Mouse (Mus musculus): Measurements from ENCODE around the gene St3gal5. TPM values are rescaled to one million over a fixed set of nuclear protein-coding genes. Genes with fewer than 3 reads are reported as not detected.

Gene St3gal5
- total and polyA plus RNA-seq, 3 experiments = 24.4 to 51.8 TPM; not detected in 1

GRCm38 (mm10) chr6:72065988-72066387 is 31.4 kb upstream of the St3gal5 start:
- no peaks in the 10 kb centered on the region for H3K36me3 ChIP-seq (ENCODE audit: control insufficient read depth in 1 of 2, insufficient read depth in 2 of 2, low read length in 2 of 2)
- H3K4me1 ChIP-seq (ENCODE audit: control insufficient read depth in 1 of 2, insufficient read depth in 2 of 2, low read length in 2 of 2) = no peaks in the 10 kb centered on the region
- no peak overlapping the region for H3K27ac ChIP-seq (ENCODE audit: control insufficient read depth, low read depth, low read length)
- no peaks in the 10 kb centered on the region for H3K9me3 ChIP-seq (replicated peaks; ENCODE audit: insufficient read depth, low read length)
- H3K27me3 ChIP-seq (ENCODE audit: control insufficient read depth in 1 of 2, insufficient read depth in 2 of 2, low read length in 2 of 2) = peaks cover 2 to 3% of the 10 kb centered on the region in 2 experiments; a peak in 3 of 4 replicates
- no peak overlapping the region for H3K9ac ChIP-seq (ENCODE audit: control insufficient read depth, low read depth, low read length, poor library complexity, severe bottlenecking)
- H3K79me2 ChIP-seq (ENCODE audit: control insufficient read depth, insufficient read depth, low read length, poor library complexity) = no peaks in the 10 kb centered on the region
- TF ChIP-seq CTCF (IDR thresholded peaks at IDR 0.05 in 2 of 3, conservative IDR thresholded peaks at IDR 0.05 in 1 of 3; ENCODE audit: control insufficient read depth in 1 of 3, insufficient read depth in 1 of 3, low read depth in 2 of 3, low read length in 3 of 3, poor library complexity in 1 of 3, severe bottlenecking in 1 of 3) (no peak), ZNF384 (IDR thresholded peaks at IDR 0.05; ENCODE audit: low read depth, low read length) (no peak), NELFE (IDR thresholded peaks at IDR 0.05; ENCODE audit: low read depth, low read length) (no peak), CHD1 (IDR thresholded peaks at IDR 0.05; ENCODE audit: low read depth, low read length) (no peak)
- no peak for DNase-seq (ENCODE audit: low read depth, low spot score)
- H3K4me3 ChIP-seq (ENCODE audit: control insufficient read depth in 1 of 2, insufficient read depth in 1 of 2, low read depth in 2 of 2, low read length in 2 of 2) = no peak overlapping the region

DNA sequence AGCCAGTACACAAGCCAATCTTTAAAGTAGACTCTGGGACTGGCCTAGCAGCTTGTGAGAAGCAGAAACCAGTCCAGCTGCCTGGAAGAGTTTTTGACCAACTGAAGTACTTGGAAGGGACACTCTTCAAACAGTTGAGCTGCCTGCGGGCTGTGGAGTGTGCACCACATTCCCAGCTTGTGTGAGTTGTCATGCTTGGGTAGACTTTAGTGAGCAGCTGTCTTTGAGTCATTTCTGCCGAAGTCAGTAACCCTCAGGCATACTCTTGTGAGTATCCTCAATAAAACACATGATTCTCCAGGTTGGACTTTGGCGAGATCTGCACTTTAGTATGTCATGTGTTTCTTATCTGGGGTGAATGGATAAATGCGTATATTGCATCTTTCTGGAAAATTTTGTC is 29.0 kb upstream of the St3gal5 start:
- Histone ChIP-seq H3K79me2 (ENCODE audit: control insufficient read depth, insufficient read depth, low read length, poor library complexity) (no peaks in the 10 kb centered on the region), H3K9ac (ENCODE audit: control insufficient read depth, low read depth, low read length, poor library complexity, severe bottlenecking) (no peak overlapping the region), H3K27me3 (ENCODE audit: control insufficient read depth in 1 of 2, insufficient read depth in 2 of 2, low read length in 2 of 2) (peaks cover 2 to 4% of the 10 kb centered on the region in 2 experiments; a peak in 2 of 4 replicates), H3K4me1 (ENCODE audit: control insufficient read depth in 1 of 2, insufficient read depth in 2 of 2, low read length in 2 of 2) (no peaks in the 10 kb centered on the region), H3K36me3 (ENCODE audit: control insufficient read depth in 1 of 2, insufficient read depth in 2 of 2, low read length in 2 of 2) (no peaks in the 10 kb centered on the region), H3K9me3 (replicated peaks; ENCODE audit: insufficient read depth, low read length) (no peaks in the 10 kb centered on the region), H3K27ac (ENCODE audit: control insufficient read depth, low read depth, low read length) (no peak overlapping the region), H3K4me3 (ENCODE audit: control insufficient read depth in 1 of 2, insufficient read depth in 1 of 2, low read depth in 2 of 2, low read length in 2 of 2) (no peak overlapping the region)
- TF ChIP-seq HCFC1 (IDR thresholded peaks at IDR 0.05; ENCODE audit: low read depth, low read length) = no peak
- no peak for TF ChIP-seq CTCF (IDR thresholded peaks at IDR 0.05 in 2 of 3, conservative IDR thresholded peaks at IDR 0.05 in 1 of 3; ENCODE audit: control insufficient read depth in 1 of 3, insufficient read depth in 1 of 3, low read depth in 2 of 3, low read length in 3 of 3, poor library complexity in 1 of 3, severe bottlenecking in 1 of 3)
- no peak for TF ChIP-seq ETS1 (IDR thresholded peaks at IDR 0.05; ENCODE audit: low read depth, low read length)
- no peak for TF ChIP-seq RCOR1 (IDR thresholded peaks at IDR 0.05; ENCODE audit: low read depth, low read length)
- TF ChIP-seq KAT2A (conservative IDR thresholded peaks at IDR 0.05; ENCODE audit: low read depth, low read length) = no peak
- no peak for TF ChIP-seq TAL1 (IDR thresholded peaks at IDR 0.05; ENCODE audit: low read length)
- no peak for TF ChIP-seq MAFK (IDR thresholded peaks at IDR 0.05; ENCODE audit: borderline replicate concordance, low read depth, low read length)
- TF ChIP-seq MYC (IDR thresholded peaks at IDR 0.05; ENCODE audit: low read depth, low read length) = no peak
- TF ChIP-seq BHLHE40 (IDR thresholded peaks at IDR 0.05; ENCODE audit: borderline replicate concordance, low read depth, low read length) = no peak
- TF ChIP-seq MYB (IDR thresholded peaks at IDR 0.05; ENCODE audit: low read depth, low read length) = no peak
- no peak for TF ChIP-seq CHD2 (IDR thresholded peaks at IDR 0.05; ENCODE audit: low read length)
- TF ChIP-seq USF2 (IDR thresholded peaks at IDR 0.05; ENCODE audit: borderline replicate concordance in 1 of 2, insufficient read depth in 1 of 2, low read depth in 1 of 2, low read length in 2 of 2) = no peak
- no peak for TF ChIP-seq MEF2A (IDR thresholded peaks at IDR 0.05; ENCODE audit: extremely low read depth, insufficient replicate concordance, low read depth, low read length, poor library complexity, severe bottlenecking)
- no peak for TF ChIP-seq GABPA (IDR thresholded peaks at IDR 0.05; ENCODE audit: low read depth, low read length)
- no peak for TF ChIP-seq SIN3A (IDR thresholded peaks at IDR 0.05; ENCODE audit: low read length)
- TF ChIP-seq NRF1 (IDR thresholded peaks at IDR 0.05; ENCODE audit: insufficient read depth, low read depth, low read length, poor library complexity, severe bottlenecking) = no peak
- TF ChIP-seq MXI1 (IDR thresholded peaks at IDR 0.05; ENCODE audit: low read depth, low read length) = no peak
- no peak for DNase-seq (ENCODE audit: low read depth, low spot score)
